Mouse (Mus musculus): ENCODE results near the gene Prr18.

GRCm38 (mm10) chr17:8348941-8349340 lies 11.7 kb downstream of the Prr18 start:
- TF ChIP-seq CHD2 (IDR thresholded peaks at IDR 0.05; ENCODE audit: low read depth, low read length) (no peak), HCFC1 (IDR thresholded peaks at IDR 0.05; ENCODE audit: borderline replicate concordance, insufficient read depth, low read length) (no peak), ZC3H11A (IDR thresholded peaks at IDR 0.05; ENCODE audit: borderline replicate concordance, low read depth, low read length) (no peak)

Measured in ES-E14 (cell line).